Mouse (Mus musculus): ENCODE data around the gene Dhx32.

Dhx32 gene

DNA sequence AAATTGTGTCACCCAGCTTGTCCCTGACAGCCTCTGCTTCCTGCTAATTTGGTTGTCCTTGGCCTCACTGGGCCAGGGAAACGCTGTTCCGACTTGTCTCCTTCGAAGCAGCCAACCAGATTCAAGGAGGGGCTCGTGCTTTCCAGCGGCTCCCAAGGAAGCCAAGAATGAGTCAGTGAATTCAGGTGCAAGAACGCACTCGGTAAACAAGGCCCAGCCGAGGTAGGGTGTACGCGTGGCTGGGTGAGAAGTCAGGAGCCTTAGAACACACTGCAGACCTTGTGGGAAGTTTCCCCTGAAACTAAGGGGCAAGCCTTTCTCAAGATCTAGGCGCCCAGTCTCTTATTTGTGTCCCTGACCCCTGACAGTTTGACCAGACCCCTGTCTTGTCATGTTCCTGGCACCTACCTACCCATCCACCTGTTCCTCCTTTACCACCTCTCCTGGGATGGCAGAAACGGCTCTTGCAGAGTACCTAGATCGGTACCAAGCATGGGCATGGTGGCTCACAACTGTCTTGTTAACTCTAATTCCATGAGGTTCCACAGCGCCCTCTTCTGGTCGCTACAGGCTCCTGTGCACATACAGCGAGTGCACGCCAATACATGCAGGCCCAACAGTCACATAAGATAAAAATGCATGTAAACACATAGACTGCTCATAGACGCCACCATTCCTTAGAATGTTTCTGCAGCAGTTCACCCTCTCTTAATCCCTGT is at the start of gene Dhx32:
TSS of gene Dhx32 (minus strand) at position 10 of the 719 bp plus-strand sequence.
- DNase-seq (ENCODE audit: low spot score): peak; percentile 70

DNA sequence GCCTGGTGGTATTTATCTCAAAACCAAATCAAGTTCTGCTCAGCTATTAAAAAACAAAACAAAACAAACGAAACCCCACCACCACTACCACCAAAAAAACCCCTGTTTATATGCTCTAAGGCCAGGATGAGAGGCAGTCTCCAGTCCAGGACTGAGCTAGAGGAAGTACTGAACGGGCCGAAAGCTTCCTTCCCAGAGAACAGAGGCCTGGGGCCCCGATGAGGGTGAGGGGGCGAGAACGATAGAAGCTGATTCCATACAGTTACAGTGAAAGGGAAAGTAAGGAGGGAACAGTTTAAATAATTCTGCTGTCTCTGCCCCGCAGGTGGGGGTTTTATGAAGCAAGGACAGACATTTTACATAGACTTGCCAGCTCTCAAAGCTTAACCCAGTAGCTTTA is 47.1 kb upstream of the Dhx32 start:
- DNase-seq (ENCODE audit: low spot score): no peak

DNA sequence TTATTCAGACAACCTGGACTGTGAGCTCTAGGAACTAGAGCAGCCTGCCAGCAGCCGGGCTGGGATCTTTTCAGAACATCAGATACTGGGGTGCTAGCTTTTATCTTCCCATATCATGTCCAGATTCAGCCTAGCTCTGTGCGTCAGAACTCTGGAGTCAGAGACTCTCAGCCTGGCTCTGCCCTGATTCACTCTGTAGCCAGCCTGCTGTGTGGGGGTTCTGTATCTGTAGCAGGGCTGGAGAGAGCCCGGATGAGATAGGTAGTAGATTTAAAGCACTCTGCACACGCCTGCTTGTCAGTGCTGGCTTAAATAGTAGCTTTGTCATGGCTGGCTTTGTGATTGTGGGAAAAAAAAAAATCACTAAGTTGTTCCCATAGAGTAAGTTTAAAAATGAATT is 46.0 kb upstream of the Dhx32 start:
- DNase-seq (ENCODE audit: low spot score): no peak

DNA sequence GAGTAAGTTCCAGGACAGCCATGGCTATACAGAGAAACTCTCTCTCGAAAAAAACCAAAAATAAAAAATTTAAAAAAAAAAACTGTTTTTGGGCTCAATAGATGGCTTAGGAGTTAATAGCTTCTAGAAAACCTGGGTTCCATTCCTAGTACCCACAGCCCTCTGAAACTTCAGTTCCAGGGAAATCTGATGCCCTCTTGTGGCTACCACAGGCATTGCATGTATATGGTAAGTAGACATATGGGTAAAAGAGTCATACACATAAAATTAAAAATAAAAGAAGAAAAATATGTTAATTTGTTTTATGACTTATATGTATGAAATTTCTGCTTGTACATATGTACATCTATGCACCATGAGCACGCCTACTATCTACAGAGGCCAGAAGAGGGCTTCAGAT is 42.1 kb upstream of the Dhx32 start:
- no peak for DNase-seq (ENCODE audit: low spot score)

DNA sequence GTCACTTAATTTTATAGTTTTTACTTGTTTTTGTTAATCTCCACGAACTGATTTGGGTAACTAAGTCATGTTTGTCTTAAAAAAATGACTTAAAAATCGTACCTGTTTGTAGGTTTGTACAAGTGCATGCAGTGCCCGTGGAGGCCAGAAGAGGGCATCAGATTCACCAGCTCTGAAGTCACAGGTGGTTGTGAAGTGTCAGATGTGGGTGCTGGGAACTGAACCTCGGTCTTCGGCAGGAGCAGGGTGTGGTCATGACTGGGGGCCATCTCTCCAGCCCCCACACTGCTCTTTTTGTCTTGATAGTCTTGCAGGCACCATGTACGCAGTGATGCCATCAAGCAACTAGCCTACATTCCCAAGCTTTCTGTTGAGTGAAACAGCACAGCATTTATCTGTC is 41.2 kb upstream of the Dhx32 start:
- no peak for DNase-seq (ENCODE audit: low spot score)

- no peak for DNase-seq (ENCODE audit: low spot score)
Observed at GRCm38 (mm10) chr7:133813331-133813730, 30.8 kb upstream of the Dhx32 start.

DNA sequence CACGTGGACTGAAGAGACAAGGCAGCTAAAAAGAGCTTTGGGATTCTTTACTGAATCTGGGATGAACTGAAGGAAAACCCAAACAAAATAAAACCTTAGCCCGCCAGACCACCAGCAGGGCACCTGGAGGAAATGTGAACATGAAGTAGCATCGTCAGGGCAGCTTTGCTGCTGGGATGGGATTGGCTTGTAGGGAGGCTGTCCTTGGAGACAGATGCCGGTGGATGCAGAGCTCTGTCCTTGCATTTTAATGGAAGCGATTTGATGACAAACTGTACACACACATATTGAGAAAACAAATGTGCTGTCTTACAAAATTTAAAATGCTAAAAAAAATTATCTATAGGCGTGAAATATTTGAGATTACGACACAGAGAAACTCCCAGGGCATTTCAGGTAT is 30.4 kb upstream of the Dhx32 start:
- DNase-seq (ENCODE audit: low spot score): no peak

DNA sequence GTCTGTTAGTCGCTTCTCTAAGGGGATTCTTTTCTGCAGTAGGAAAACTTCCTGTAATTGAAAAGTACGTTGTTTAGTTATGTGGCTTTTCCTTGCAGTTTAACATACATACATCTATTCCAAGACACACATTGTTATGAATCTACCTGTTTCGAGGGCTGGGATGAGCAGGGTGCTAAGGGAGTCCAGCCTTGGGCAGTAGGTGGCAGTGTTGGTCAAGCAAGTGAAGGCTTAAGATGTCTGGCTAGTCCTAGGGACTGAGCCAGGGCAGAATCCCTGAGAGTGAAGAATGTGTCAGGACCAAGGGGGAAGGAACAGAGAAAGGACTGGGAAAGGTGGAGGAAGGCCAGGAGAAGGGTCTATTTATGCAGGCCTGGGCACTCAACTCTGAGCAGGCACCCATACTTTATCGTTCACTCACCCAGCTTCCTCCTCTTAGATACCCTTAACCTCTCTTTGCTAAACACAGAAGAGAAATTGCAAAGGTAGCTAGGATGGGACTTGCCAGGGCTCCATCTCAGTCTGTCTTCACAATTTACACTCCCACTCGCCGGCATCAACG is 23.2 kb upstream of the Dhx32 start:
- DNase-seq (ENCODE audit: low spot score): peak; percentile 65

DNA sequence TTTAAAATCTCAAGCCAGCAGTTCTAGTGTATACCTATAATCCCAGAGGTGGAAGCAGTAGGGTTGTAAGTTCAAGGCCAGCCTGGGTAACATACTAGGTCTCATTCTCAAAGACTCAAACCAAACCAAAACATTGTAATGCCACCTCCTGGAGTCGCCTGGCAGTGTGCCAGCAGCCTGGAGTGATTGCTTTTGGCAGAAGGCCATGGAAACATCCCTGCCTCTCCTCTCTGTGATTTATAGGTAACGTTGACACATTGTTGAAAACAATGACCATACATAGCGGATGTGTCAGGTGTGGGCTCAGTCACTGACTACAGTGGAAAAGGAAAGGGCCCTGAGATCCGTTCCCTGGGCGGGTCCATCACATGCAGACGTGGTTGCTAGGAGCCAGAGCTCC is 19.3 kb upstream of the Dhx32 start:
- no peak for DNase-seq (ENCODE audit: low spot score)

GRCm38 (mm10) chr7:133799928-133800327 is 17.4 kb upstream of the Dhx32 start:
- no peak for DNase-seq (ENCODE audit: low spot score)

DNA sequence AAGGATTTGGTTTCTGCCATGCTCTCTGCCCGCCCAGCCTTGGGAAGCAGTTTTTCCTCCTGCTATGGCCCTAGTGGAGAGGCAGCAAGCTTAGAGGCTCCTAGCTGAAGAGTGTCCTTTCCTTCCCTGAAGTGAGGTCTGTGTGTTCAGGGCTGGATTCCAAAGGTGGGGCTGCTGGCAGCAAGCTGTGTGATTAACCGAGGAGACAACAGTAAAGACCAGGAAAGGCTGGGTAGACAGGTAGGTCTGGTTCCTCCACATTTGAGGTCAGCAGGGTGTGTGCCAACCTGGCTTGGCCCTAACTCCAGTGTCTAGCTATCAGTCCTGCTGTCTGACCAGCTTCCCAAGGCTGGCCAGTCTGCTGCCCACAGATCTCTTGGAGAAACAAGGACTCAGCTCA is 12.2 kb upstream of the Dhx32 start:
- DNase-seq (ENCODE audit: low spot score): peak; percentile 55

DNA sequence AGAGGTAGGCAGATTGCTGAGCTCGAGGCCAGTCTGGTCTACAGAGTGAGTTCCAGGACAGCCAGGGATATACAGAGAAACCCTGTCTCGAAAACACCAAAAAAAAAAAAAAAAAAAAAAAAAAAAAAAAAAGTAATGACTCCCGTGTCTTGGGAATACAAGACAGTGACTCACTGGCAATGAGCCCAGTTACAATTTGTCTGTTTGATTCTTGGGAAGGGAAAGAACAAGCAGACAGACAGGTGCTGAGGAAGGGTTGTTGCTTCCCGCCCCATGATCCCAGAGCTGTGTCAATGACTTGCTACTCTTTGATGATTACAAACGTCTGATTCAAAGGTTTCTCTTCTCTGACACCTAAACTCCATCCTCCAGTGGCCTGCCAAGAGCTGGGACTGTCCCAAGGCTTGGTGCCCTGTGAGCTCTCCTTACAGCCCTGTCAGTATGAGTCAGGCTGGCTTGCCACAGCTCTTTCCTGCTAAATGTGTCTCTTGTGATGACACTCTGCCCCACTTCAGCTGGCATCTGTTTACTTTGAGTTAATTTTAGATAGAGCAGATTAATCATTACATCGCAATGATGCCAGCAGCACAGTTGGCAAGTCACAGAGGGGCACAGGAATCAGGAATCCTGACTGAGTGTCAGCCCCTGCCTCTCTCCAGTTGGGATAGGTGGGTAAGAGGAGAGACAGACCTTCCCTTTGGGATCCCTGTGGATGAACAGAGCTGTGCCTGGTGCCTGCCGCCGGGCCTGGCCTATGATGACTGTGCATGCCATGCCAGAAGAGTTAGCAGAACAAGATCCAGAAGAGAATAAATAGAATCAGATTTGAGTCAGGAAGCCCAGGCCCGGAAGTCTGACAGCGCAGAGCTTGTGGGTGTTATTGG is 11.0 kb upstream of the Dhx32 start:
- peak; percentile 16 for DNase-seq (ENCODE audit: low spot score)

DNA sequence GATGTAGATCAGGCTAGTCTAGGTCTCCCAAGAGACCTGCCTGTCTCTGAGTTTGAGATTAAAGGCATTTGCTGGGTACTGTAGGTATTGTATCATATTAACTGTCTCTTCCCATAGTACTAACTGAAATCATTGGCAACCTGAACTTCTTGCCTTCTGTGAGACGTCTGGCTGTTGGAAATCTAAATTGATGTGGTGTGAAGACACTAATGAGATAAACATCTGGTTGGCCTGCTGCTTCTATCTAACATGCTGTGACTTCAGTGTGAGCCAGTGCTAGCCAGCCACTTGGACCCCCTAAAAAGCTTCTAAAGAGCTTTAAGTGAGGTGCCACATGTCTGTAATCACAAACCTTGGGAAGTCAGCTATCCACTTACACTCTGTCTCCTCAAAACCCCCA is 10.2 kb upstream of the Dhx32 start:
- DNase-seq (ENCODE audit: low spot score): no peak

DNA sequence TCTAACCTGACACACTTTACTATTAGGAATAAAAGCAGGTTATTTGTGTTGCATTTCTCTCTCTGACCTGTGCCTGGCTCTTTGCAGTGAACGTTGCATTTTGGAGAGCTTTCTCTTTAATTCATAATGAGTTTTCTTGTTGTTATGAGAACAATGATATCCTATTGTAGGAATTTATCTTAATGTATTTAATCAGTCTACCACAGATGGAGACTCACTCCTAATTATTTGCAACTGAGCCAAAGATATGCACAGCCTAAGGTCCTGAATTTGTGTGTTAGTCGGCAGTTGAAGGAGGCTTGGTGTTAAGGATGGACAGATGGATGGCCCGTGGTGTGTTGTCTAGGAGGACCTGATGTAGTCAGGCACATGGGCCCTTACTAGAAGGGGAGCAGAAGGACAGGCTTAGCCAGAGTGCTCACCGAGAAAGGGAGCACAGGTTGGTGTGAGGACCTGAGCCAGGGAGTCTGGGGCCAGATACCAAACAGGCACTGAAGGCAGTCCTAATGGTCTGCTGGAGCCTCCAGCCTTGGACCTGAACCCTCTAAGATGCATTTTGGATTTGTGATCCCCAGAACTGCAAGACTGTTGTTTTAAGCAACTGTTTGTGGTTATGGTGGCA is 8.2 kb upstream of the Dhx32 start:
- DNase-seq (ENCODE audit: low spot score): no peak

GRCm38 (mm10) chr7:133790171-133790570 is 7.6 kb upstream of the Dhx32 start:
- no peak for DNase-seq (ENCODE audit: low spot score)

DNA sequence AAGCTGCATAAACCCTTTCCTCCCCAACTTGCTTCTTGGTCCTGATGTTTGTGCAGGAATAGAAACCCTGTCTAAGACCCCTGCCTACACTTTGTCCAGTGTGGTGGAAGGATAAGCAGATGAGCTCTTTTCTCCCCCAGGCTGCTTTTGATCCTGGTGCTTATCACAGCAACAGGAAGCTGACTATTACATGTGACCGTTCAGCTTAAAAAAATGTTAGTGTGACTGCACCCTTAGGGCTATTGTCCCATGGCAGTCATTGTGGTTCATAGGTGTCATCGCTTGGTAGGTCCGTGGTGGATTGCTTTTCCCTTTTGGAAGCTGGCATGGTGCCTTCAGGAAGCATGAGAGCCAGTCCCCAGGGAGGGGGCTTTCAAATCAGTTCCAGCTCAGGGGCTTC is 5.6 kb upstream of the Dhx32 start:
- no peak for DNase-seq (ENCODE audit: low spot score)

DNA sequence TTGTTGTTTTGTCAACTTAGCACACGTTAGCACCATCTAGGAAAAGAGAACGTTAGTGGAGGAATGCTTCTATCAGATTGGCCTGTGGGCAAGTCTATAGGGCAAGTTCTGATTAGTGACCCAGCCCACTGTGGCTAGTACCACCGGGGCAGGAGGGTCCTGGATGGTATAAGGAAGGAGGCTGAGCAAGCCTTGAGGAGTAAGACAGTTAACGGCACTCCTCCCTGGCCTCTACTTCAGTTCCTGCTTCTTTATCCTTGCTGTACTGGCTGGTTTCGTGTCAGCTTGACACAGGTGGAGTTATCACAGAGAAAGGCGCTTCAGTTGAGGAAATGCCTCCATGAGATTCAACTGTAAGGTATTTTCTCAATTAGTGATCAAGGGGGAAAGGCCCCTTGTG is 5.0 kb upstream of the Dhx32 start:
- DNase-seq (ENCODE audit: low spot score): no peak

DNA sequence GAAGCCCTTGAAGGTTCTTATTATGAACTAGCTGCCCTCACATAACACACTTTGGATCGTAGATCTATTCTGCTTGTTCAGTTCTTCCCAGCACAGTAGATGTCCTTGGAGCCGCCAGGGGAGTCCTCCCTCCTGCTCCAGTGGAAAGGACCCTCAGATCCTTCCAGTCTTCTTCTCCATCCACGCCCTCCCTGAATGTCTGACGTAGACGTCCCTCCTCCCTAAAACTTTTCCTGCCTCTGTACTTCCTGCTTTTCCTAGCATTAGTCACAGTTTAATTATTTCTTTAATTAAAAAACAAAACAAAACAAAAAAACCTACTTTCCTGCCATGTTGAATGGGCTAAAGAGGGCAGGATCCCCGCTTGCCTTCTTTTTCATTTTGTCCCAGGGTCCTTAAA is 535 bp downstream of the Dhx32 start:
- DNase-seq (ENCODE audit: low spot score): no peak

DNA sequence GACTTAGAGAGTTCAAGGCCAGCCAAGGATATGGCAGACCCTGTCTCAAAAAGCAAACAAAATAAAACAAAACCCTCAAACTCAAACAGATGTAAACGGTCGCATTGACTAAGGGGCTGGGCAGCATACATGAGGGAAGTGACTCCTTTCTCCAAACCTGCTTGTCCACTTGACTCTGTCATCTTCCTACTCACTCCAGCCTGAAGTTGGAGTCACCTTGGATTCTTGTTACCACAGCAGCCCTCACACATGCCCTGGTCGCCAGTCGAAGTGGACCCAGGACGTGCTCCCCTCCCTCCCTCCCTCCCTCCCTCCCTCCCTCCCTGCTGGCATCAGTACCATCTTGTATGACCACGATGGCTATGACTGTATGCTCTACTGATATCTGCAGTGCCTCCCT is 943 bp downstream of the Dhx32 start:
- DNase-seq (ENCODE audit: low spot score): no peak

DNA sequence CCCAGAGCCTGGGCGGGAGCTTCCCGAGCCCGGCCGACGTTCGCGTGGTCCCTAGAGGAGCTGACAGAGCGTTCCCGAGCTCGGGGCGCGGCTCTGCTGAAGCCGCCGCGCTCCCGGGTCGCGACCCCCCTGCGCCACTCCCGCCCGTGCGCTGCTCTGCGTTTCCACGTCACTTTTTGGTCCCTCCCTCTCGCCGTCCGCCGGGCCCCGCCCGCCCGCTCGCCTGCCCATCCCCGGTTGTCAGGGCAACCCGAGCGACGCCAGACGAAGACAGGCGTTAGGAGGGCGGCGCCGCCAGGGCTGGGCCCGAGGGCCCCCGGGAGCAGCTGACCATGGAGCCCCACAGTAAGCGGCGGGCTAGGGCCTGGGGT is 5.9 kb downstream of the Dhx32 start, which contains the start of gene Fank1:
TSS of gene Fank1 (plus strand) at position 236 of the 371 bp plus-strand sequence.
- DNase-seq (ENCODE audit: low spot score): peak; percentile 85

GRCm38 (mm10) chr7:133775796-133776625 is 6.5 kb downstream of the Dhx32 start:
- DNase-seq (ENCODE audit: low spot score): peak; percentile 31

DNA sequence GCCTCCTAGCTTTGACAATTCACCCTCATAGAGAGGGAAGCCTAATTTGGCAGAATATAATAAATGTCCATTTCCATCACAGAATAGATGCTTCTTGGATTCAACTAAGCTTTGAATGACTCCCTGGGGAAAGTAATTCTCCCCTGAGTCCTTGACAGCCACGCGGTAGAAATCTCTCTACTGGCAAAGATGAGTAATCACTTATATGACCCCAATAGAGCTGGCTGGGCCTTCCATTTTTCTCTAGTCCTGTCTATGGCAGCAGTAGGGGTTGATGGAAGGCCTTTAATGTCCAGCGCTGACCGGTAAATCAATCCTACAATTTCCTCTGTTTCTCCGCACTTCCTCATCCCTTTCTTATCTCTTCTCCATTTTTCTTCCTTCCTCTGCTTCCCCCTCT is 7.3 kb downstream of the Dhx32 start:
- no peak for DNase-seq (ENCODE audit: low spot score)

Data from urinary bladder, postnatal 25 days (tissue).